13 mouse cellular contexts compared by ENCODE assay signal in genomic region chr14:29895989-29896675, GRCm38 (mm10).
DNase-seq lines count a peak whose midpoint lies in the region; ATAC-seq lines count a peak whose summit lies in the region.
"Had no signal": no experiment of that assay in that cellular context is flagged by ENCODE, and none has a peak within 500 bp of the region (broad histone marks: within the 10 kb centered on the region; RNA-seq: fewer than 3 reads in every experiment).

No protein-coding gene starts in this region.

- 53% methylated on average over 6 of the region's 6 CpGs for WGBS in heart, embryonic 12.5 days
- WGBS in stomach, embryonic 15.5 days, result 63% methylated on average over 6 of the region's 6 CpGs

- no peaks in the 10 kb centered on the region for H3K9me3 ChIP-seq in heart, embryonic 12.5 days (replicated peaks)
- no peaks in the 10 kb centered on the region for H3K9me3 ChIP-seq in stomach, embryonic 15.5 days
- H3K9me3 ChIP-seq: limb, embryonic 15.5 days; megakaryocyte, embryonic 14.5 days had no signal

- H3K9ac ChIP-seq in heart, embryonic 12.5 days, result no peak overlapping the region
- H3K9ac ChIP-seq in stomach, embryonic 15.5 days, result no peak overlapping the region
- H3K9ac ChIP-seq: limb, embryonic 15.5 days had no signal

- H3K4me1 ChIP-seq in heart, embryonic 12.5 days (replicated peaks), result peaks cover 14% of the 10 kb centered on the region; the same call in 1 of the 2 replicates
- H3K4me1 ChIP-seq in stomach, embryonic 15.5 days, result peaks cover 6% of the 10 kb centered on the region; the same call in 1 of the 2 replicates
- H3K4me1 ChIP-seq: megakaryocyte, embryonic 14.5 days had no signal

- no peak overlapping the region for H3K4me3 ChIP-seq in heart, embryonic 12.5 days
- no peak overlapping the region for H3K4me3 ChIP-seq in stomach, embryonic 15.5 days (replicated peaks)
- H3K4me3 ChIP-seq: limb, embryonic 15.5 days; megakaryocyte, embryonic 14.5 days had no signal

- peak; percentile 12 to 14 for DNase-seq in cerebellum, postnatal 25 days
- no peak for DNase-seq in cerebellum, adult 18-20 months
- DNase-seq in heart, postnatal 4 days, result no peak
- peak; percentile 18 for DNase-seq in lung, postnatal 10 days
- no peak for DNase-seq in lung, adult 18-20 months
- no peak for DNase-seq in thymus, postnatal 10 days (ENCODE audit: low spot score in 2 of 2)
- DNase-seq: cerebellum, adult 11 months; gastrocnemius, postnatal 36 days had no signal

- peak; percentile 33; the same call in 1 of the 2 replicates for ATAC-seq in heart, embryonic 12.5 days (ENCODE audit: insufficient number of reproducible peaks, low FRiP score)
- ATAC-seq in stomach, embryonic 15.5 days (ENCODE audit: insufficient read depth, low FRiP score, low read depth), result no peak
- ATAC-seq: midbrain, embryonic 16.5 days had no signal

- no peak overlapping the region for H3K4me2 ChIP-seq in heart, embryonic 12.5 days
- no peak overlapping the region for H3K4me2 ChIP-seq in stomach, embryonic 15.5 days
- H3K4me2 ChIP-seq: limb, embryonic 15.5 days had no signal

- H3K36me3 ChIP-seq in heart, embryonic 12.5 days, result no peaks in the 10 kb centered on the region
- H3K36me3 ChIP-seq in stomach, embryonic 15.5 days, result no peaks in the 10 kb centered on the region
- H3K36me3 ChIP-seq: limb, embryonic 15.5 days had no signal

- H3K27ac ChIP-seq in heart, embryonic 12.5 days (ENCODE audit: poor library complexity, severe bottlenecking), result no peak overlapping the region
- H3K27ac ChIP-seq in stomach, embryonic 15.5 days, result peak overlapping the region; percentile 31; the same call in 1 of the 2 replicates
- H3K27ac ChIP-seq: limb, embryonic 15.5 days had no signal

- no peaks in the 10 kb centered on the region for H3K27me3 ChIP-seq in heart, embryonic 12.5 days (replicated peaks)
- H3K27me3 ChIP-seq in stomach, embryonic 15.5 days (replicated peaks), result no peaks in the 10 kb centered on the region
- H3K27me3 ChIP-seq: limb, embryonic 15.5 days; megakaryocyte, embryonic 14.5 days had no signal

Comparison
In these comparisons a context has a peak if more than half of its experiments do, and no peak if none do; other contexts are left out.
1. DNase-seq: peak in cerebellum, postnatal 25 days (2 of 2) and lung, postnatal 10 days (single experiment); none in cerebellum, adult 18-20 months (0 of 2), heart, postnatal 4 days (single experiment), lung, adult 18-20 months (0 of 2) and thymus, postnatal 10 days (0 of 2).